Mouse (Mus musculus) ES-Bruce4 (cell line): Measurements from ENCODE around the gene Mdga1.

Source experiments
- CTCF ChIP-seq: IDR thresholded peaks from one replicate; pipeline ENCODE4 v1.8.1; 2011; ENCODE audit warnings: low read depth, low read length
- POLR2A ChIP-seq: IDR thresholded peaks from one replicate; pipeline ENCODE4 v1.8.1; 2011; ENCODE audit warnings: low read length; ENCODE audit not compliant: insufficient read depth

DNA sequence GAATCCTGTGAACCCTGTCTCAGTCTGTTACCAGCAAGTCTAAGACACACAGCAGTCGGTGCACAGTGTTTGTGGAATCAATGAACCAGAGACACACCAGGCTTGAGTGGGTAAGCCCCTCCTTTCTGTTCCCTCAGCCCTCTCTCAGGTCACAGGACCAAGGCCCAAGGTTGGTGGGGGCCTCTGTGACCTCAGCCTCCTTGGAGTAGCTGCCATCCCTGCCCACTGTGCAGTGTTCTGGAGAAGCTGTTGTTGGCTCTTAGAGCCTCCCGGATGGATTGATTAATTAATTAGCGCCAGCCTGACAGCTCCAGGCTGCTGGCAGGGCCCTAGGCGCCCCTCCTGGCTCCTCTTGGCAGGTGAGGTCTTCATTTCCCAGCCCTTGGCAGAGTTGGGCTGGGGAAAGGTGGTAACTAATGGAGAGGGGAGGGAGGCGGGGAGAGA, 22.6 kb downstream of the Mdga1 start:
- no peak for TF ChIP-seq CTCF
- no peak for TF ChIP-seq POLR2A
